Mouse (Mus musculus) lung, postnatal 0 days (tissue): ENCODE measurements at regions not wholly inside any gene's neighbourhood (a gene's known extent, or its start where the extent isn't known, plus 50 kb on each side); places are given as distances from the start of the nearest gene placed in this dataset.

Source experiments
- CTCF ChIP-seq: IDR thresholded peaks from 2 replicates; pipeline ENCODE4 v1.5.1; 2016; ENCODE audit warnings: antibody characterized with exemption, mild to moderate bottlenecking
- EP300 ChIP-seq: IDR thresholded peaks from 2 replicates; pipeline ENCODE4 v1.6.1; 2016; ENCODE audit warnings: antibody characterized with exemption, mild to moderate bottlenecking, control low read depth

GRCm38 (mm10) chr2:148527755-148528154 lies 84.4 kb upstream of the Cd93 start:
- no peak for TF ChIP-seq CTCF
- TF ChIP-seq EP300: no peak
